Mouse (Mus musculus) forebrain, embryonic 10.5 days (tissue): Measurements from ENCODE around the gene Magoh. TPM values are rescaled to one million over a fixed set of nuclear protein-coding genes. Genes with fewer than 3 reads are reported as not detected.

Experiments used
- DNase-seq: peaks from one replicate; pipeline ENCODE4 v3.0.0-alpha.2; 2017; ENCODE audit warnings: low spot score; ENCODE audit errors: extremely low spot score
- H3K27ac ChIP-seq: fragments of 300-500 bp; sonication (generic); 2 replicates; pipeline ENCODE4 v1.5.1; 2016; ENCODE audit warnings: mild to moderate bottlenecking
- H3K27me3 ChIP-seq: fragments of 300-500 bp; sonication (generic); 2 replicates; pipeline ENCODE4 v1.6.1; 2016; ENCODE audit warnings: mild to moderate bottlenecking; ENCODE audit not compliant: poor library complexity, severe bottlenecking
- H3K36me3 ChIP-seq: fragments of 300-500 bp; sonication (generic); replicated peaks from 2 replicates; pipeline ENCODE4 v1.6.1; 2016; ENCODE audit warnings: mild to moderate bottlenecking, moderate library complexity
- H3K4me1 ChIP-seq: fragments of 300-500 bp; sonication (generic); 2 replicates; pipeline ENCODE4 v1.6.1; 2016
- H3K4me3 ChIP-seq: fragments of 300-500 bp; sonication (generic); 2 replicates; pipeline ENCODE4 v1.5.1; 2016; ENCODE audit warnings: mild to moderate bottlenecking, moderate library complexity
- H3K9me3 ChIP-seq: fragments of 300-500 bp; sonication (generic); 2 replicates; pipeline ENCODE4 v1.6.1; 2016; ENCODE audit warnings: mild to moderate bottlenecking, moderate library complexity
- WGBS: fragments of 180-500 bp; shearing (Covaris S2); methylation state at CpG from one replicate; pipeline ENCODE4 v1.1.7; 2016; 5-methylcytosine and 5-hydroxymethylcytosine counted together
- polyA plus RNA-seq: library from polyadenylated mRNA; unstranded; fragments of >200 nt; fragmentation: Nextera tagmentation; extraction: Ambion mirVana; gene quantifications from 2 replicates; pipeline ENCODE4 v1.2.1, GENCODE M21; 2016

Gene Magoh
- polyA plus RNA-seq = 245 and 247 TPM in 2 replicates

- peak; percentile 96 for DNase-seq
- H3K36me3 ChIP-seq = peaks cover 42% of the 10 kb centered on the region
- no peaks in the 10 kb centered on the region for H3K9me3 ChIP-seq
- H3K4me3 ChIP-seq = peak within 1 kb of the TSS; percentile 93
- H3K4me1 ChIP-seq = peaks cover 17% of the 10 kb centered on the region
- peak within 1 kb of the TSS; percentile 91 for H3K27ac ChIP-seq
- WGBS = 4% methylated on average over 48 of the region's 48 CpGs
- no peaks in the 10 kb centered on the region for H3K27me3 ChIP-seq
These were observed at the start of gene Magoh for GRCm38 (mm10) chr4:107879254-107880050. TSS of gene Magoh (plus strand) at chr4:107879755.

GRCm38 (mm10) chr4:107830189-107830588, 49.4 kb upstream of the Magoh start:
- Histone ChIP-seq H3K27me3 (no peaks in the 10 kb centered on the region), H3K4me1 (peaks cover 100% of the 10 kb centered on the region), H3K36me3 (peaks cover 27% of the 10 kb centered on the region; the same call in 1 of the 2 replicates), H3K4me3 (peak overlapping the region; percentile 1; the same call in 1 of the 2 replicates), H3K27ac (peak overlapping the region; percentile 85), H3K9me3 (no peaks in the 10 kb centered on the region)
- 75% methylated on average over 10 of the region's 10 CpGs for WGBS
- no peak for DNase-seq

- peak overlapping the region; percentile 1; the same call in 1 of the 2 replicates for H3K4me3 ChIP-seq
- H3K9me3 ChIP-seq = no peaks in the 10 kb centered on the region
- WGBS = 53% methylated on average over 7 of the region's 7 CpGs
- peaks cover 23% of the 10 kb centered on the region for H3K36me3 ChIP-seq
- H3K4me1 ChIP-seq = peaks cover 100% of the 10 kb centered on the region
- peak overlapping the region; percentile 85 for H3K27ac ChIP-seq
- DNase-seq = peak; percentile 56
- no peaks in the 10 kb centered on the region for H3K27me3 ChIP-seq
These were observed 48.7 kb upstream of the Magoh start for GRCm38 (mm10) chr4:107830821-107831221.

GRCm38 (mm10) chr4:107831678-107832077, 47.9 kb upstream of the Magoh start:
- H3K4me1 ChIP-seq = peaks cover 100% of the 10 kb centered on the region
- no peaks in the 10 kb centered on the region for H3K9me3 ChIP-seq
- H3K36me3 ChIP-seq = peaks cover 28% of the 10 kb centered on the region
- H3K27me3 ChIP-seq = no peaks in the 10 kb centered on the region
- no peak for DNase-seq
- peak overlapping the region; percentile 85 for H3K27ac ChIP-seq
- H3K4me3 ChIP-seq = no peak overlapping the region
- 91% methylated on average over 6 of the region's 6 CpGs for WGBS

GRCm38 (mm10) chr4:107833525-107833924, 46.0 kb upstream of the Magoh start:
- H3K4me1 ChIP-seq = peaks cover 99% of the 10 kb centered on the region

GRCm38 (mm10) chr4:107834643-107835314, 44.8 kb upstream of the Magoh start:
- Histone ChIP-seq H3K27ac (peak overlapping the region; percentile 90), H3K27me3 (no peaks in the 10 kb centered on the region), H3K4me3 (peak overlapping the region; percentile 18; the same call in 1 of the 2 replicates), H3K4me1 (peaks cover 94% of the 10 kb centered on the region), H3K36me3 (peaks cover 40% of the 10 kb centered on the region), H3K9me3 (no peaks in the 10 kb centered on the region)
- no peak for DNase-seq
- 46% methylated on average over 22 of the region's 22 CpGs for WGBS

More at GRCm38 (mm10) chr4:107833525-107833924, 46.0 kb upstream of the Magoh start:
- Histone ChIP-seq H3K27me3 (no peaks in the 10 kb centered on the region), H3K27ac (peak overlapping the region; percentile 85), H3K9me3 (no peaks in the 10 kb centered on the region), H3K4me3 (no peak overlapping the region), H3K36me3 (peaks cover 33% of the 10 kb centered on the region)
- no peak for DNase-seq
- WGBS = 85% methylated on average over 5 of the region's 5 CpGs

GRCm38 (mm10) chr4:107835508-107835909, 44.0 kb upstream of the Magoh start:
- 33% methylated on average over 4 of the region's 5 CpGs for WGBS
- Histone ChIP-seq H3K4me3 (peak overlapping the region; percentile 18; the same call in 1 of the 2 replicates), H3K27ac (peak overlapping the region; percentile 90), H3K9me3 (no peaks in the 10 kb centered on the region), H3K4me1 (peaks cover 90% of the 10 kb centered on the region), H3K27me3 (no peaks in the 10 kb centered on the region), H3K36me3 (peaks cover 40% of the 10 kb centered on the region)
- DNase-seq = peak; percentile 50

- H3K4me1 ChIP-seq = peaks cover 84% of the 10 kb centered on the region
- peak overlapping the region; percentile 90 for H3K27ac ChIP-seq
- H3K4me3 ChIP-seq = no peak overlapping the region; the same call in 1 of the 2 replicates
- 55% methylated on average over 5 of the region's 5 CpGs for WGBS
- no peaks in the 10 kb centered on the region for H3K9me3 ChIP-seq
- H3K36me3 ChIP-seq = peaks cover 40% of the 10 kb centered on the region
- no peaks in the 10 kb centered on the region for H3K27me3 ChIP-seq
- peak; percentile 63 for DNase-seq
These were observed 42.8 kb upstream of the Magoh start for GRCm38 (mm10) chr4:107836758-107837157.

- 79% methylated on average over 3 of the region's 3 CpGs for WGBS
These were observed 41.6 kb upstream of the Magoh start for GRCm38 (mm10) chr4:107837910-107838309.

GRCm38 (mm10) chr4:107843687-107844086, 35.9 kb upstream of the Magoh start:
- no peak for DNase-seq
- peaks cover 36% of the 10 kb centered on the region for H3K27me3 ChIP-seq
- peaks cover 64% of the 10 kb centered on the region for H3K4me1 ChIP-seq
- peaks cover 56% of the 10 kb centered on the region for H3K36me3 ChIP-seq
- peak overlapping the region; percentile 35; the same call in 1 of the 2 replicates for H3K27ac ChIP-seq
- H3K9me3 ChIP-seq = no peaks in the 10 kb centered on the region
- WGBS = 58% methylated on average over 8 of the region's 8 CpGs
- no peak overlapping the region for H3K4me3 ChIP-seq

More at GRCm38 (mm10) chr4:107837910-107838309, 41.6 kb upstream of the Magoh start:
- Histone ChIP-seq H3K36me3 (peaks cover 45% of the 10 kb centered on the region), H3K27ac (peak overlapping the region; percentile 90; the same call in 1 of the 2 replicates), H3K4me1 (peaks cover 84% of the 10 kb centered on the region), H3K9me3 (no peaks in the 10 kb centered on the region), H3K4me3 (no peak overlapping the region), H3K27me3 (no peaks in the 10 kb centered on the region)
- DNase-seq = no peak

- H3K36me3 ChIP-seq = peaks cover 64% of the 10 kb centered on the region
These were observed 34.6 kb upstream of the Magoh start for GRCm38 (mm10) chr4:107844971-107845370.

GRCm38 (mm10) chr4:107846795-107847194, 32.8 kb upstream of the Magoh start:
- H3K9me3 ChIP-seq = no peaks in the 10 kb centered on the region
- peaks cover 36% of the 10 kb centered on the region for H3K27me3 ChIP-seq
- H3K27ac ChIP-seq = no peak overlapping the region
- H3K36me3 ChIP-seq = peaks cover 82% of the 10 kb centered on the region
- H3K4me3 ChIP-seq = no peak overlapping the region
- WGBS = 58% methylated on average over 7 of the region's 7 CpGs
- H3K4me1 ChIP-seq = peaks cover 48% of the 10 kb centered on the region
- DNase-seq = no peak

More at GRCm38 (mm10) chr4:107844971-107845370, 34.6 kb upstream of the Magoh start:
- Histone ChIP-seq H3K4me1 (peaks cover 58% of the 10 kb centered on the region), H3K27ac (no peak overlapping the region; the same call in 1 of the 2 replicates), H3K4me3 (no peak overlapping the region), H3K9me3 (no peaks in the 10 kb centered on the region), H3K27me3 (peaks cover 36% of the 10 kb centered on the region)
- peak; percentile 83 for DNase-seq
- WGBS = 7% methylated on average over 10 of the region's 10 CpGs
